Mouse (Mus musculus) retina, adult 2 months (tissue): ENCODE results near the gene 4930404H24Rik.
"Not testable (repeated sequence)": the region's sequence is repeated elsewhere in the genome, so short reads cannot be mapped to it uniquely, and the experiment has no call there.

ENCODE experiments used
- DNase-seq: peaks from one replicate; pipeline ENCODE4 v3.0.0-alpha.2; 2012; ENCODE audit warnings: low read depth, low spot score

Gene 4930404H24Rik

GRCm38 (mm10) chr2:153478583-153478982 lies 14.0 kb upstream of the 4930404H24Rik start:
- no peak for DNase-seq

- no peak for DNase-seq
These were observed 13.1 kb upstream of the 4930404H24Rik start for GRCm38 (mm10) chr2:153479486-153479885.

GRCm38 (mm10) chr2:153481108-153481860 lies 11.3 kb upstream of the 4930404H24Rik start:
- DNase-seq, result no peak

GRCm38 (mm10) chr2:153481861-153482120 lies 10.8 kb upstream of the 4930404H24Rik start:
- DNase-seq, result no peak

GRCm38 (mm10) chr2:153483118-153483983 lies 9.2 kb upstream of the 4930404H24Rik start:
- DNase-seq, result no peak

GRCm38 (mm10) chr2:153484071-153484470 lies 8.5 kb upstream of the 4930404H24Rik start:
- DNase-seq, result no peak

GRCm38 (mm10) chr2:153490116-153490515 lies 2.5 kb upstream of the 4930404H24Rik start:
- DNase-seq, result no peak

- DNase-seq, result no peak
These were observed 1.6 kb upstream of the 4930404H24Rik start for GRCm38 (mm10) chr2:153490940-153491339.

- DNase-seq, result no peak
These were observed 945 bp upstream of the 4930404H24Rik start for GRCm38 (mm10) chr2:153491512-153492178.

GRCm38 (mm10) chr2:153492179-153492517 lies 442 bp upstream of the 4930404H24Rik start:
- DNase-seq, result no peak

- no peak for DNase-seq
These were observed 772 bp downstream of the 4930404H24Rik start for GRCm38 (mm10) chr2:153493393-153493731.

- no peak for DNase-seq
These were observed 1.2 kb downstream of the 4930404H24Rik start for GRCm38 (mm10) chr2:153493781-153494292.

- no peak for DNase-seq
These were observed 1.8 kb downstream of the 4930404H24Rik start for GRCm38 (mm10) chr2:153494293-153494811.

- DNase-seq, result not testable (repeated sequence)
These were observed 2.8 kb downstream of the 4930404H24Rik start for GRCm38 (mm10) chr2:153495391-153495790.

GRCm38 (mm10) chr2:153495818-153496217 lies 3.2 kb downstream of the 4930404H24Rik start:
- DNase-seq, result no peak

GRCm38 (mm10) chr2:153496301-153496700 lies 3.7 kb downstream of the 4930404H24Rik start:
- DNase-seq, result no peak

- no peak for DNase-seq
These were observed 4.3 kb downstream of the 4930404H24Rik start for GRCm38 (mm10) chr2:153496898-153497297.

GRCm38 (mm10) chr2:153499154-153499553 lies 6.6 kb downstream of the 4930404H24Rik start:
- DNase-seq, result no peak

GRCm38 (mm10) chr2:153506385-153506784 lies 13.8 kb downstream of the 4930404H24Rik start:
- DNase-seq, result no peak

- DNase-seq, result no peak
These were observed 15.4 kb downstream of the 4930404H24Rik start for GRCm38 (mm10) chr2:153507969-153508368.

- no peak for DNase-seq
These were observed 15.8 kb downstream of the 4930404H24Rik start for GRCm38 (mm10) chr2:153508405-153508804.
